Mouse (Mus musculus) thymus, postnatal 25 days (tissue): ENCODE data around the gene 2900026A02Rik.

ENCODE experiments used
- DNase-seq: peaks from one replicate; pipeline ENCODE4 v3.0.0; 2022

Gene 2900026A02Rik

GRCm38 (mm10) chr5:113221147-113221865 lies at the start of gene 2900026A02Rik:
Gene 2900026A02Rik (minus strand): TSS chr5:113221236.
- DNase-seq, result peak; percentile 51

DNA sequence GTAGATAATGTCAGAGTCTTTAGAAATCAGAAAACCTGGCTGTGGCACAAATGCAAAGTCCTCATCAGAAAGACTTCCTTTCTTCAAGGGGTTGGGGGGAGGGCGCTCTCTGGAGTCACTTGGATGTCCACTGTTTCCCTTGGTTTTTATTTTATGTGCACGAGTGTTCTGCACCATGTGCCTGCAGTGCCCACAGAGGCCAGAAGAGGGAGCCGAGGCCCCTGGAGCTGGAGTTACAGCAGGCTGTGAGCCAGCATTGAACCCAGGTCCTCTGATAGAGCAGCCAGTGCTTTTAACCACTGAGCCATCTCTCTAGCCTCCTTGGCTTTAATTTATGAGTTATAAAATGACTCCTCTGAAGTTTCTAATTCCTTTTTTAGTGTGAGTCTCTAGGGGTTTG lies 49.0 kb upstream of the 2900026A02Rik start:
- no peak for DNase-seq

GRCm38 (mm10) chr5:113268246-113268645 lies 47.2 kb upstream of the 2900026A02Rik start:
- no peak for DNase-seq

DNA sequence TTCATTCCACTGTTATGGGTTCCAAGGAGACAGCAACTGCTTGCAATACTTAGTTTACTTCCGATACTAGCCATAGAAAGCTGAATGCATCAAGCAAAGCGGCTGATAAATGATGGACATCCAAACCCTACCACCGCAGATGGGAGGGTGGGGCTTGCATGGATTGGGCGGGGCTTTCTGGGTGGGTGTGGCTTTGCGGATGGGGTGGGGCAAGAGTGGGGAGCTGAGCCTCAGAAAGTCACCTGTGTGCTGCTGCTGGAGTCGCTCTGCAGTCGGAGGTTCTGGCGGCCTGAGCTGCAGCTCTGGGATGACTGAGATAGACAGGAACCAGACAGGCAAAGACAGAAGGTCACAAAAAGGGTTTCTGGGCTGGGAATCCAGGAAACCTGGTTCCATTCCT lies 44.6 kb upstream of the 2900026A02Rik start:
- DNase-seq, result no peak

- no peak for DNase-seq
Observed at GRCm38 (mm10) chr5:113250806-113251205, 29.8 kb upstream of the 2900026A02Rik start.

GRCm38 (mm10) chr5:113249263-113249930 lies 28.4 kb upstream of the 2900026A02Rik start:
- no peak for DNase-seq

- DNase-seq, result no peak
Observed at GRCm38 (mm10) chr5:113230196-113230595, 9.2 kb upstream of the 2900026A02Rik start.

GRCm38 (mm10) chr5:113226632-113227102 lies 5.6 kb upstream of the 2900026A02Rik start, which contains the start of gene Tmem211:
Gene Tmem211 (plus strand): TSS chr5:113226909.
- DNase-seq, result peak; percentile 36

DNA sequence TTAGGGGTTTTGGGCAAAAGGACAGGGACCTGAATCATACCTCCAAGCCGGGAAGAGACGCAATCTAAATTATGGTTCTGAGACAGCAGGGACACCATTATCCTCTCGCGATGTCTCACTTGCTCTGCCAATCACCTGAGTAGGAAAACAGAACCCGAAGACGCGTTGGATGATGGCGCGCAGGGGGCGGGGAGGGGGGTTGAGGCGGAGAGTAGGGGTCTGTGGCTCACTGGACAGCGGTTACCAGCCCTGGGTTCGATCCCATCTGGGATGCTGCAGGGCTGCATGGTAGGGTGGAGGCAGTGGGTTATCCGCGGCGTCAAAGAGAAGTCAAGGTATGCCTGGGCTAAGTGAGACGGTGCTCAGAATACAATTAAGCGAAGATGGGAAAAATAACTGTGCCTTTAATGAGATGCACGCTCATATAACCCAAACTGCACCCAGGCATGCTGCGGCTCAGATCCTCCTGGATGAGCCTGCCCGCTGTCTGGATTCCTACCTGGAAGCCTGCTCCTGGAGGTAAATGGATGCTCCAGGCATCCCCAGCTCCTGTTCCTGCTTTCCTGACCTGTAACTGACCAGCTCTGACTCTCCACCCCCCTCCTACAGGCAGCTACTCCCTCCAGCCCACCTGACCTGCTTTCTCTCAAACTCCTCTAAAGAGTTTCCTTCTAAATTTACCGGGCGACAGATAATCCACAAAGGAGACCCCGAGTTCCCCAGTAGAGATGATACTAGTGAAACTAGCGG lies 4.8 kb upstream of the 2900026A02Rik start:
- no peak for DNase-seq

DNA sequence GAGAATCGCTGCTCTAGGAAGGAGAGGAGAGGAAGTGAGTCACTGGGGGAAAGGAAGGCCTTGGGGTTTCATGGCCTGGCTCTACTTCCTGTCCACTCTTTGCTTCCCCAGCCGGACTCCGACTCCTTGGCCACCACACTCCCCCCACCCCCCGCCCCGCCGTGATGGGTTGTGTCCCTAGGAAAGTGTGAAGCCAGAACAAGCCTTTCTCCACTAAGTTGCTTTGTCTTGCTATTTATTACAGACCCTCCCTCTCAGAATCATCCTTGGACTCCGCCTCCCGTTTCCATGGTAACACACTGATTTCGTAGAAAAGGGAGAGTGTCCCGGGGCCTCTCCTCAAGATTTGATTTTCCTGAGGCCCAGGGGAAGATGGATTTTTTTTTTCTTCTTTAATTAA lies 4.2 kb upstream of the 2900026A02Rik start:
- no peak for DNase-seq

DNA sequence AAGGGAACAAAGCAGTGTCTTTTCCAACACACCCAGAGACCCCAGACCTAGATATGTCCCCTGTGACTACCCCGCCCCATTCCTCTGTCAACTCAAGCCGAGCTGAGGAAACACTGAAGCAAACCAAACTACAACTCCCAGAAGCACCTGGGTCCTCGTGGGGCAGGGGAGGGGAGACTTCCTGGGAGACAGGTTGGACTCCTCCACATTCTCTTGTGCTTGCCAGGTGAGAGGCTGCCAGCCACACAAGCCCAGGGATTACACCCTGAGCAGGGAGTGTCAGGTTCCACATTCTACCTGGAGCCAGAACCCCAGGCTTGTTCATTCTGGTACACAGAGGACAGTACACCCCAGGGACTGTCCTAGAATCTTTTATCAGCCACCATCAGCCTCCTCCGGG lies 2.9 kb upstream of the 2900026A02Rik start:
- DNase-seq, result no peak

DNA sequence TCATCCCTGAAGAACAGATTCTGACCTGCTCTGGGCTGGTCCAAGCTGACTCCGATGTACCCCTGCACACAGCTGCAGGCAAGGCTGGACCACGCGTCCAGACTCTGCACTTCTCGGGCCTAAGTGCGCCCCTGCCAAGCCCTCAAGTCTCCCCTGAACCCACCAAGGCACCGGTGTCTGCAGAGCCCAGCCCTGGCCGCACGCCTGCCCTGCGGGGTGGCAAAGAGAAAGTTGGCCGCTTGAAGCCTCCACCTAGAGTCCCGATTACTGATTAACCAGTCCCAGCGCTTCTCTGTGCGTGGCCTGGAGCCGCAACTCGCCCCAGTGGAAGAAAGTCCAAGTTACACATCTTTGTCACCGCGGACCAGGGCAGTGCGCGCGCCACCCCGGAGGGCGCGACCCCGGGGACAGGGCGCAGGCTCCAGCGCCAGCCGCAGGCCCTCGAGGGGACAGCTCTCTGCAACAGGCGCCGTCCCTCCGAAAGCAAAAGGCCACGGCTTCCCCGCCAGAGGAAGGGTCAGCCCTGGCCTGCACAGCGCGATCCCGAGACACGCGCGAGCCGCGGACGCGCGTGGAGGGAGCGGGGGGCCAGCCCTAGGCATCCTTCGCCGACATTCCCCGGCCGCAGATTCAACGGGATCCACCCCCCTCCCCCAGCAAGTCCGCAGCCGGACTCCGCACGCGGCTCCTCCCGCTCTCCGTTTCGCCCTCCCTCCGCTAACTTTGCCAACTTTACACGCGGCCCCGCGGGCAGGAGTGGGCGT lies 471 bp downstream of the 2900026A02Rik start:
- no peak for DNase-seq

GRCm38 (mm10) chr5:113219876-113220275 lies 1.2 kb downstream of the 2900026A02Rik start:
- no peak for DNase-seq

DNA sequence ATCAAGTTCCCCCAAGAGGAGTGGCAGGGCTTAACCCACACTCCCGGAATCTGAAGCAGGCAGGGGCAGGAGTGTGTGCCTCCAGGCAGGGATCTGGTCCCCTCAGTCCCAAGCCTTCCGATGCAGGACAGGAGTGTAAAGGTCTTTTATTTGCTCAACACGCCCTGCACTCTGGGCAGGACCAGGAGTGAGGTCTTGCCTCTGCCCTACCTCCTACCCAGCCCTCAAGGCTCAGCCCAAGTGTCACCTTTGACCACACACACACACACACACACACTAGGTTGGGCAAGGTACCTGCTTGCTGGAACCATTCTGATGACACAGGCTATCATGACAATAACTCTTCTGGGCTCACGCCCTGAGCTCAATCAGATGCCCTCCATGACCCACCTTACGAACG lies 1.6 kb downstream of the 2900026A02Rik start:
- no peak for DNase-seq

DNA sequence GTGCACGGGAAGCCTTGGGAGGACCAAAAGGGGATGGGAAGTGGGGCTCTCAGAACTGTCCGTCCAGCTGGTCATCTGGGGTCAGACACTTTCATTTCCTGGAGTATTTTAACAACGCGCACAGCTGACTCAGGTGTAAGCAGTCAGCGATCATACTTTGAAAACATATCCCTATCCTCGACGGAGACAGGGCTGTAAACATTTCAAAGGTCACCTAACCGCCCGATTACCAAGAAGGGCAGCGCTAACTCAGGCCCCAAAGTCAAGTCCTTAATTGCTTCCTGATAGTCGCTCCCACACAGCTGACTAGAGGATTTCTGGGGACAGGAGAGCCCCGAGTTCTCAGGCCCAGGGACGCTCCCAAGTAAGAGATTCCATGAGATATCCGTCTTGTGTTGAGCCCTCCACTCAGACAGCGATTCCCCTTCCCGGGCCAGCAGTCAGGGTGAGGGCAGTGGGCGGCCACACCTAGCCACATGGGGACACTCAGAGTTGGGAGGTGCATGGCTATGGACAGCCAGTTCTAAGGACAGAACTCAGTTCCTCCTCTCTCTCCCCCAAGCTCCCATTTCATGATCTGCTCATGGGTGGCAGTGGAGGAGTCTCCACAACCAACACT lies 2.3 kb downstream of the 2900026A02Rik start:
- no peak for DNase-seq

DNA sequence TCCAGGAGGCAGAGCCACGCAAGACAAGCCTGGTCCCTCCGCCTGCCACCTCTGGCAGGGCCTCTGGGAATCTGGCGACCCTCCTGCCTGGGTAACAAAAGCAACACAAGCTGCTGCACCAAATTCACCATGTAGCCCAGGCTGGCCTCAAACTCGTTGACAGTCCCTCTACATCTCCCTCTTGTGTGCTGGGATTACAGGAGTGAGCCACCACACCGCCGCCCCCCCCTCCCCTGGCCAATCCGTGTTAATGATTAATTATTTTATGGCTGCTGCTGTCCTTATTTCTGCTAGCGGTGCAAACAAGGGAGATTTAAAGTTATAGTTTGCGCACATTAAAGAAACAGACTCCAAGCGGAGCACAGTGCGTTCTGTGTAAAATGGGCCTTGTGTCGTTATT lies 4.0 kb downstream of the 2900026A02Rik start:
- no peak for DNase-seq

DNA sequence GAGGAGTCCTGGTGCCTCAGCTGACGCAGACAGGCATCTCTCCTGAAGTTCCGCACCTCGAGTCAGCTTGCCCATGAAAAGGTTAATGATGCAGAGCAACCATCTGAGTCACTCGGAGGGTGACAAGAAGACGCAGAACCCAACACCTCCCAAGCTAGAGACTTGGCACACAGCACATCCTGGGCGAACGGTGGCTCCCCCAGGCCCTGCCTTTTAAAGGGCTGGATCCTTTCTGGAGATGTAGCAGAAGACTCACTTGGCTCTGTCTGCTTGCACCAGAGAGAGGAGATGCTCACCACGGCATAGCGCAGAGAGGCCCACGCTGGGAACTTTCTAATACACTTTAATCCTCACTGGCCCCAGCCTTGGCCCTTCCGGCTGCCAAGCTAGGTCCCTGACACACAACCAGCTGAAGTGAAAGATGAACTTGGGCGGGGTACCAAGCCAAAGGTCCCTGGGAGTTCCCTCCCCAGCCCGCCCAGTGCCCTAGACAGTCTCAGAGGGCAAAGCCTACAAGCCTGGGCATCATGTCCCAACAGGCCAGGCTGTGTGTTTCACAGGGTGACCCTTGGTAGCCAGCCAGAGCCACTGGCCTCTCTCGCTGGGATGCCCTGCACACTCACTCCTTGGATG lies 4.6 kb downstream of the 2900026A02Rik start:
- DNase-seq, result no peak

DNA sequence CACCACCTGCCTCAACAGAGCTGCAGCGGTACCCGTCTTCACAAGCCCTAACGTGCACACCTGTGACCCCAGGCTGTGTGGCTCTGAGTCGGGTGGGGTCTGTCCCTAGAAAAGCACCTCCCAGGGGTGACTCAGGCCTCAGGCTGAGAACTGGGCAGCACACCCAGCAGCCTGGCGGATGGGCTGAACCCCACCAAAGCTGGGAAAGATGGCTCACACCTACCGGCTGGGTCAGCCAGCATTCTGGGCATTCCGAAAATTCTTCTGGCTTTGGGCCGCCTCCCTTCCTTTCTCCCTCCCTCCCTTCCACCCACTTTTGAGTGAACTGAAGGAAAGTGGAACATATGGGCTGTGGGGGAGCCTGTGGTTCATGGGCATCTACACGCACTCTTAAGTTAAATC lies 5.4 kb downstream of the 2900026A02Rik start:
- no peak for DNase-seq

DNA sequence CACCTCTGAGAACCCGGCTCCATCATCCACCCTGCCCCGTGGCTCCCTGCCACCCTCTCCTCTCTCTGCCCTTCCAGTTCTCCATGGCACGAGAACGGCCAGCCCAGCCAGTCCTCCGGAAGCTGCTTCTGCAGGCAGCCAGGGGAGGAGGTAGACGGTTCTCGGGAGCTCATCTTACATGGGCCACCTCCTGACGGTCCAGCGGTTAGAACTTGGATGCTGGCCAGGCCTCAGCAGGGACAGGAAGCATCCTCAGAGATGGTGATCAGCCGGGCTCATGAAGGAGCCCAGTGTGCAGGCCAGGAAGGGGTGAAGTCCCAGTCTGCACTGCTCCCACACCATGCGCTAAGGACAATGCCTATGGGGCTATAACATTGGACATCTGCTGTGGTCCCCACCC lies 6.6 kb downstream of the 2900026A02Rik start:
- DNase-seq, result no peak

- DNase-seq, result no peak
Observed at GRCm38 (mm10) chr5:113214041-113214440, 7.0 kb downstream of the 2900026A02Rik start.

DNA sequence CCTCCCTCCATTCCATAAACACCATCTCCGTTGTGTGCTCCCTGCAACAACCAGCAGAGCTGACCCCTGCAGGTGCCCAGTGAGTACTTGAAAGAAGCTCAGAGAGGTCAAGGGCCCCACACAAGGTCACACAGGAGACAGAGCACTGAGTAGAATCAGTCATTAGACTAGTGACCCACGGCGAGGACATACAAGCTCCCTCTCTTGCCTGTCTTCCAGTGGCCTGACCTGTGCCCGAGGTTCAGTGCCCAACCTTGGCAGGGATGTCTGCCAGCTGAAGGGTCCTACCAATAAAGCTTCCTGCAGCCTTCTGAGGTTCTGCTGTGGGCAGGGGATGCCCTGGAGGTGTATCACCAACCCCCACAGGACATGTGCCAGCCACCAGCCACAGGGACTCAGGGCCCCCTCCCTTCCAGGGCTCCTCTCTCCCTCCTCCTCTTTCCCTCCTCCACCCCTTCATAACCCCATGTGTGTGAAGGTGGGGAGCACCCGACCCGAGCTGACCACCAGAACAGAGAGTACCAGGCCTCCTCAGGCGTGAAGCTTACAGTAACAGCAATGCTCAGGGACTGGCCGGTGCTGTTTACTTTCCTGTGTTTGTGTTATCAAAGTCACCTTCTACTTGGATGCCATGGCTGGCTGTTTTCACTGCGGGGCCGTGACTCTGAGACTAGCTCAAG lies 8.7 kb downstream of the 2900026A02Rik start:
- DNase-seq, result no peak
